Mouse (Mus musculus) C2C12 (cell line): ENCODE data around the gene S1pr4. TPM values are rescaled to one million over a fixed set of nuclear protein-coding genes. Genes with fewer than 3 reads are reported as not detected.
A peak's percentile ranks its signal among the peaks of the same experiment; 100 is the strongest.

Source experiments
- H3K27me3 ChIP-seq: one replicate; pipeline ENCODE4 v1.6.1; 2011; ENCODE audit not compliant: control insufficient read depth, insufficient read depth, insufficient read length
- H3K36me3 ChIP-seq: one replicate; pipeline ENCODE4 v1.6.1; 2011; ENCODE audit not compliant: control insufficient read depth, insufficient read depth
- H3K4me3 ChIP-seq: one replicate; pipeline ENCODE4 v1.5.1; 2011; ENCODE audit warnings: mild to moderate bottlenecking, control low read depth; ENCODE audit not compliant: poor library complexity, insufficient read depth, severe bottlenecking
- H3K79me2 ChIP-seq: one replicate; pipeline ENCODE4 v1.6.1; 2011; ENCODE audit not compliant: control insufficient read depth, insufficient read depth
- H3K79me3 ChIP-seq: one replicate; pipeline ENCODE4 v1.6.1; 2011; ENCODE audit warnings: low read depth, control low read depth
- H3ac ChIP-seq: one replicate; pipeline ENCODE3; 2011; ENCODE audit warnings: low read depth; ENCODE audit not compliant: control insufficient read depth, insufficient read length
- CEBPB ChIP-seq: IDR thresholded peaks from one replicate; pipeline ENCODE4 v1.6.1; 2011; ENCODE audit warnings: low read depth, mild to moderate bottlenecking, control low read depth, moderate library complexity
- CTCF ChIP-seq: IDR thresholded peaks from one replicate; pipeline ENCODE4 v1.5.1; 2011; ENCODE audit not compliant: control insufficient read depth, insufficient read depth, insufficient read length
- FOSL1 ChIP-seq: IDR thresholded peaks from one replicate; pipeline ENCODE4 v1.8.0; 2011; ENCODE audit warnings: mild to moderate bottlenecking, low read length; ENCODE audit not compliant: poor library complexity, insufficient read depth, severe bottlenecking
- MAX ChIP-seq: IDR thresholded peaks from one replicate; pipeline ENCODE4 v1.6.1; 2011; ENCODE audit warnings: mild to moderate bottlenecking, control low read depth
- MYOD1 ChIP-seq: IDR thresholded peaks from one replicate; pipeline ENCODE4 v1.6.1; 2011; ENCODE audit warnings: low read depth; ENCODE audit not compliant: control insufficient read depth, insufficient read length
- MYOG ChIP-seq: IDR thresholded peaks from one replicate; pipeline ENCODE4 v1.6.1; 2011; ENCODE audit not compliant: control insufficient read depth, insufficient read length; ENCODE audit errors: extremely low read depth
- USF1 ChIP-seq: IDR thresholded peaks from one replicate; pipeline ENCODE4 v1.6.1; 2011; ENCODE audit warnings: low read depth, mild to moderate bottlenecking, control low read depth, moderate library complexity
- polyA plus RNA-seq: library from polyadenylated mRNA; unstranded; fragments of >200 nt; fragmentation: generic; extraction: Trizol; gene quantifications from one replicate; pipeline ENCODE4 v1.2.1, GENCODE M21; 2012; ENCODE audit warnings: missing spikeins

S1pr4 gene
- polyA plus RNA-seq, 1 experiment: 0.02 TPM

DNA sequence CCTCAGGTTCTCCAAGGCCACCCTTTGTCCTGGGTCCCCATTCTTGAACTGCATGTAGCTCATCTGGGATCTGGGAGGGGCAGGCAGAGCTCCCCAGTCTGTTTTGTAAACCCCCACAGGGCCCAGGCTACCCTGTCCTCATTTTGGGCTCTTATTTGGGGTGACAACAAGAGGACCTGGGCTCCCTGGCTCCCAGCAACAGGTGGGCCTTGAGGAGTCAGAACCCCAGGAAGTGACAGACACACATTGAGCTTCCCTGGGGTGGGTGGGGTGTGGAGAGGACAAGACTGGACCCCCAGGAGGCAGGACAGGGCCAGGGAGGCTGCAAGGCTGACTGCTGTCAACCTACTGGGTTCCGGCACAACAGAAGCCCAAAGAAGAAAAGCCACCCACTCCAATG is 43.7 kb upstream of the S1pr4 start:
- H3K4me3 ChIP-seq: peak overlapping the region; percentile 95
- peaks cover 63% of the 10 kb centered on the region for H3K79me2 ChIP-seq
- peaks cover 10% of the 10 kb centered on the region for H3K36me3 ChIP-seq
- H3K79me3 ChIP-seq: peaks cover 58% of the 10 kb centered on the region
- H3ac ChIP-seq: peak overlapping the region; percentile 94
- H3K27me3 ChIP-seq: no peaks in the 10 kb centered on the region
- TF ChIP-seq MYOG: no peak
- no peak for TF ChIP-seq CEBPB
- no peak for TF ChIP-seq USF1

DNA sequence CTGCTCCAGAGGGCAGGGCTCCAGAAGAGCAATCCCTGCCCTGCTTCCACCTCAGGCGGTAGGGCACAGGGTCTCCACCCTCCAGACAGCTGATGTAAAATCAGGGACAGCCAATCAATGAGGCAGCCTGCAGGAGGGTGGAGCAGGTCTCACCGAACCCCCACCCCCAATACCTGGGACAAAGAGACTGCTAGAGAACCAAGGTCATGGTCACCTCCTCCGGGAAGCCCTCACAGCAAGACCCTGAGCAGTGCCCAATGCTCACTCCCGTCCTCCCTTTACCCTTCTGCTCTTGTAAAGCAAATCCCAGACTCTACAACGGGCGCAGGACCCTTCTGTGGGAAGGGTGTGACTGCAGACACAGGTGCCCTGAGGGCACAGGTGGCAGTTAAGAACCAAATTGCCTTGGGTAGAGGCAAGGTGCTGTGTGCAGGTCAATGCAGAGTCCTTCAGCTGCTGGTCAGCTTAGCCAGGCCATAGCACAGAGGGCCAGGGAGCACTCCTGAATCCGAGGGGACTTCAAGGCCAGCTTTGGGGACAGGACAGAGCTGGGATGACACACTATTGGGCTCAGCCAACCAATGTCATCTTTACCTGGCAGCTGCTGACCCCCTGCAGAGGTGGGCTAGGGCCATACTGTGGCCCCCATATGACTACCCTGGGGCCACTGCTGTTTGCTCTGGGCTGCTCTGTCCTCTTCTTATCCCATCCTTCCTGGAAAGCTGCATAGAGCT is 43.0 kb upstream of the S1pr4 start:
- Histone ChIP-seq H3K36me3 (peaks cover 13% of the 10 kb centered on the region), H3K4me3 (no peak overlapping the region), H3K27me3 (no peaks in the 10 kb centered on the region), H3ac (no peak overlapping the region), H3K79me3 (peaks cover 66% of the 10 kb centered on the region), H3K79me2 (peaks cover 71% of the 10 kb centered on the region)
- TF ChIP-seq USF1 (no peak), MYOD1 (no peak), FOSL1 (no peak), MAX (no peak), MYOG (no peak), CTCF (no peak), CEBPB (no peak)

DNA sequence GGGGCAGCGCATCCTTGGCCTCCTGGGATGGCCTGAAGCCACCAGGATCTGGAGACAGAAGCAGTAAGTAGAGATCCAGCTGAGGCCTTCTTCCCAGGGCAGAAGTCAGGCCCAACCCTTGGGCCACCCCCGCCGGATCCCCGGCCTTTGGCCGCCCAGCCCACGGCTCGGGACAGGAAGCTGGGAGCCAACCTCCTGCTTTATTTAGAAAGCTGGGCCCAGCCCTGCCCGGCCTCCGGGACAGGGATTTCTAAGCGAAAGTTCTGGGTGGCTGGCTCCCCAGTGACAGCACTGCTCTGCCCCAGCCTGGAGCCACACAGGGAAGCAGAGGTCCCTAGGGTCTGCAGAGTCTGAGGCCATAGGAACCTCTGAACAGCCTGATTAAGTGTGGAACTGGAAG is 41.9 kb upstream of the S1pr4 start:
- TF ChIP-seq MAX (no peak), CTCF (no peak), MYOD1 (no peak), MYOG (no peak), FOSL1 (no peak), CEBPB (no peak), USF1 (no peak)
- Histone ChIP-seq H3K27me3 (no peaks in the 10 kb centered on the region), H3K4me3 (no peak overlapping the region), H3K36me3 (peaks cover 13% of the 10 kb centered on the region), H3K79me2 (peaks cover 81% of the 10 kb centered on the region), H3K79me3 (peaks cover 75% of the 10 kb centered on the region), H3ac (no peak overlapping the region)

DNA sequence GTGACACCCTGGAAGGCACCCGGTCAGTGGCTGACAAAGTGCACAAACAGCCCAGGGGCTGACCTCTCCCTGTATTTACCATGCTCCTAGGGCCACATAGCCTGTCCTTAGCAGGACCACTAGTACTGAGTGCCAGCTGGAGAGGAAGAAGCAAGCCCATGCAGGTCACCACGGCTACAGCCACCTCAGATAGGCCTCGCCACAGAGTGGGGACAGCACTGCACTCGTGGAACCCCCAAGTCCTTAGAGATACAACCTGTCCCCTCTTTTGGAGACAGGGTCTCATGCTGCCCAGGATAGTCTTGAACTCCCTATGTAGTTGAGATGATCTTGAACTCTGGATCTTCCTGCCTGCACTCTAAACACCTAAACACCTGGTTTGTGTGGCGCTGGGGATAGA is 41.4 kb upstream of the S1pr4 start:
- Histone ChIP-seq H3ac (no peak overlapping the region), H3K79me2 (peaks cover 86% of the 10 kb centered on the region), H3K4me3 (no peak overlapping the region), H3K36me3 (peaks cover 13% of the 10 kb centered on the region), H3K79me3 (peaks cover 79% of the 10 kb centered on the region), H3K27me3 (no peaks in the 10 kb centered on the region)
- no peak for TF ChIP-seq CTCF
- no peak for TF ChIP-seq USF1
- no peak for TF ChIP-seq MAX
- no peak for TF ChIP-seq MYOD1
- no peak for TF ChIP-seq CEBPB
- no peak for TF ChIP-seq MYOG
- TF ChIP-seq FOSL1: no peak

DNA sequence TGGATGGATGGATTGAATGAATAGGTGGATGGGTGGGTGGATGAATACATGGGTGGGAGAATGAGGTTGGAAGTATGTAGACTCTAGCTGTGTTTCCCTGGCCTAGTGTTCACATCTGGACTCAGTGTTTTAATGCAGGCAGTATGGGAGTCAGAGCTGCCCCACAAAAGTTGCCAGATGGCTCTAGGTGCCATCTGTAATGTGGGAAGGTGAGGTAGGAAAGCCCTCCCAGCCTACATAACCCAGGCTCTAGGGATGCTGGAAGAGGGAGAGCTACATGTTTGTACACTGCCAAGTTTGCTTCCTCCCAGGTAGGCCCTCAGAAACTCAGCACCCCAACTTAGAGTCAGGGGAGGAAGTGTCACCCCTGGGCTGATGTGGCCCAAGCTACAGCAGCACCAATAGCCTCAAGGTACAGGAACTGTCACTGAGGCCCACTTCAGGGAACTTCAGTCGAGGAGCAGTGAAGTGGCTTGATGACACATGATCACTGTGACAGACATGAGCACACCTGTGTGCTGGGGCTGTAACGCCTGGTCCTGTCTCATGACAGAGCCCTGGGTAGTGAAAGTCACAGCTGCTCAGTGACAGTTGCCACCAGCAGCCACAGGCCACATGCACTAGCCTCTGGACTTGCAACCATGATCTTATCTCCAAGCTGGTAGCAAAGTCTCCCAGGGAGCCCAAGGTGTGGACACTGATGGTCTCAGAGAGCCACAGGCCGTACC is 38.6 kb upstream of the S1pr4 start:
- TF ChIP-seq FOSL1 (no peak), MYOD1 (no peak), MYOG (no peak), CEBPB (no peak), CTCF (no peak), USF1 (no peak), MAX (no peak)
- Histone ChIP-seq H3K4me3 (no peak overlapping the region), H3K27me3 (no peaks in the 10 kb centered on the region), H3K79me2 (peaks cover 88% of the 10 kb centered on the region), H3ac (no peak overlapping the region), H3K79me3 (peaks cover 77% of the 10 kb centered on the region), H3K36me3 (peaks cover 18% of the 10 kb centered on the region)

DNA sequence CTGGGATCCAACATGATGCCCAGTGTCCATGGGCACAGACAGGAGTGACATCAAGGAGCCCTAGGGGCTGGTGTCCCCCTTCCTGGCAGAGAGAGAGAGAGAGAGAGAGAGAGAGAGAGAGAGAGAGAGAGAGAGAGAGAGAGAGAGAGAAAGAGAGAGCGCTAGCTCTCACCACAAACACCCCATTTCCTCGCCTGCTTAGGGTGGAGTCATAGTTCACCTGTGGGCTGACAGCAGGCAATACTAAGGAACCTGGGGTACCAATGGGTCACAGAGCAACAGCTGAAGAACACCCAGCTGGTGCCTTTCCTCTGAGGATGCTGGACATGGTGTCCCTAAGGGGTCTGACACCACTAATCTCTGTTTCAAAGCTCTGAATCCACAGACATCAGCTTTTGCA is 37.5 kb upstream of the S1pr4 start:
- H3K79me3 ChIP-seq: peaks cover 67% of the 10 kb centered on the region
- no peak overlapping the region for H3ac ChIP-seq
- peaks cover 24% of the 10 kb centered on the region for H3K36me3 ChIP-seq
- no peak for TF ChIP-seq MYOD1
- no peak for TF ChIP-seq USF1
- no peak for TF ChIP-seq CTCF
- no peak for TF ChIP-seq MYOG
- no peak for TF ChIP-seq FOSL1
- TF ChIP-seq CEBPB: no peak
- TF ChIP-seq MAX: no peak
- H3K79me2 ChIP-seq: peaks cover 77% of the 10 kb centered on the region
- H3K4me3 ChIP-seq: no peak overlapping the region
- no peaks in the 10 kb centered on the region for H3K27me3 ChIP-seq
